Mouse (Mus musculus) midbrain, embryonic 10.5 days (tissue): ENCODE data around the gene Esrrg. TPM values are rescaled to one million over a fixed set of nuclear protein-coding genes. Genes with fewer than 3 reads are reported as not detected.
A peak's percentile ranks its signal among the peaks of the same experiment; 100 is the strongest.

ENCODE experiments used
- DNase-seq: peaks from one replicate; pipeline ENCODE4 v3.0.0-alpha.2; 2017; ENCODE audit warnings: low spot score
- H3K27ac ChIP-seq: fragments of 300-500 bp; sonication (generic); replicated peaks from 2 replicates; pipeline ENCODE4 v1.5.1; 2016; ENCODE audit warnings: mild to moderate bottlenecking
- H3K27me3 ChIP-seq: fragments of 300-500 bp; sonication (generic); 2 replicates; pipeline ENCODE4 v1.6.1; 2016; ENCODE audit warnings: low read depth, mild to moderate bottlenecking; ENCODE audit not compliant: poor library complexity, severe bottlenecking
- H3K36me3 ChIP-seq: fragments of 300-500 bp; sonication (generic); 2 replicates; pipeline ENCODE4 v1.6.1; 2016; ENCODE audit warnings: mild to moderate bottlenecking, moderate library complexity
- H3K4me1 ChIP-seq: fragments of 300-500 bp; sonication (generic); 2 replicates; pipeline ENCODE4 v1.6.1; 2016
- H3K4me3 ChIP-seq: fragments of 300-500 bp; sonication (generic); 2 replicates; pipeline ENCODE4 v1.5.1; 2016; ENCODE audit warnings: mild to moderate bottlenecking, moderate library complexity
- H3K9me3 ChIP-seq: fragments of 300-500 bp; sonication (generic); replicated peaks from 2 replicates; pipeline ENCODE4 v1.6.1; 2016; ENCODE audit warnings: mild to moderate bottlenecking
- WGBS: fragments of 180-500 bp; shearing (Covaris S2); methylation state at CpG from one replicate; pipeline ENCODE4 v1.1.7; 2016; 5-methylcytosine and 5-hydroxymethylcytosine counted together
- polyA plus RNA-seq: library from polyadenylated mRNA; unstranded; fragments of >200 nt; fragmentation: Nextera tagmentation; extraction: Ambion mirVana; gene quantifications from 2 replicates; pipeline ENCODE4 v1.2.1, GENCODE M21; 2016

The Esrrg gene
- polyA plus RNA-seq, 1 experiment from 2014 or later, result 2.0 TPM

- H3K4me1 ChIP-seq, result peaks cover 16% of the 10 kb centered on the region
- H3K4me3 ChIP-seq, result no peak overlapping the region
- WGBS, result 79% methylated on average over 20 of the region's 20 CpGs
- H3K36me3 ChIP-seq, result no peaks in the 10 kb centered on the region
- H3K27me3 ChIP-seq, result peaks cover 5% of the 10 kb centered on the region; the same call in 1 of the 2 replicates
- no peaks in the 10 kb centered on the region for H3K9me3 ChIP-seq
- no peak for DNase-seq
- 0 out of 2 replicates have a peak overlapping the region, but pooled peaks have one; percentile 23 for H3K27ac ChIP-seq
These were observed 367.1 kb downstream of the Esrrg start for GRCm38 (mm10) chr1:187975465-187976352.

DNA sequence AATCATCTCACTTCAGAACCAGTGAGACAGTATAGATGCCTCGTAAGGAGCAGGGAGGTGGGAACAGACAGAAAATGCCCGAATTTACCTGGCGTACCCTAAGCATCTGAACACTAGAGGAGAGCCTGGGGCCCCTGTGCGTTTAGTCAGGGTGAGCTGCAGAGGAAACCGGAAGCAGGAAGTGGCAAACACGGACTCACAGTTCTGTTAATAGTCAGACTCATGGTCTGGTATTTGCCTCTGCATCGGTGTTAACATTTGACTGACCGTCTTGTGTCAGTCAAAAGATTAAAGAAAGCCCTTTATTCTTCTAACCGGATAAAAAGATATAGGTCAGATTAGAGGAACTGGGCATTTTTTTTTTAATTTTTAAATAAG, 367.8 kb downstream of the Esrrg start:
- 89% methylated on average over 9 of the region's 9 CpGs for WGBS
- Histone ChIP-seq H3K9me3 (no peaks in the 10 kb centered on the region), H3K27me3 (peaks cover 5% of the 10 kb centered on the region; the same call in 1 of the 2 replicates), H3K4me3 (no peak overlapping the region), H3K27ac (no peak overlapping the region), H3K4me1 (peaks cover 16% of the 10 kb centered on the region), H3K36me3 (no peaks in the 10 kb centered on the region)
- DNase-seq, result no peak

DNA sequence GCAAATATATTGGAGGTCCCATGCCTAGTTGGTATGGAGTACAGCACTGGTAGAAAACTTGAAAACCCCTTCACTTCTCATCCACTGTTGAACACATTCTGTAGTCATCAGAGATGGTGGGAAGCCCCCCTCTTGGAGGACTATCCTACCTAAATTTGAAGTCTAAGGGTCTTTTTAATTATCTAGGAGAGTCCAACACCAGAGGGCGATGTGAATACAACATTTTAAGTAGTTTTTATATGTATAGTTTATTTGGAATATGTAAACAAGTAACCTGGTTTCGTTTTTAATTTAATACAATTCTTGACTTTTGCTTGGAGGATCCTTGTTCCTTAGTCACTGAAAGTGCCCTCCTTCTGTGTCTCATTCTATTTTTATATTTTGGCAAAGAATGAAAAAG, 372.4 kb downstream of the Esrrg start:
- no peaks in the 10 kb centered on the region for H3K9me3 ChIP-seq
- H3K27ac ChIP-seq, result no peak overlapping the region
- no peak overlapping the region for H3K4me3 ChIP-seq
- no peaks in the 10 kb centered on the region for H3K36me3 ChIP-seq
- peaks cover 21% of the 10 kb centered on the region for H3K4me1 ChIP-seq
- 83% methylated on average over 2 of the region's 2 CpGs for WGBS
- H3K27me3 ChIP-seq, result peaks cover 13% of the 10 kb centered on the region
- no peak for DNase-seq

GRCm38 (mm10) chr1:187983177-187983576, 374.6 kb downstream of the Esrrg start:
- no peak for DNase-seq
- H3K36me3 ChIP-seq, result no peaks in the 10 kb centered on the region
- 0 out of 2 replicates have a peak overlapping the region, but pooled peaks have one; percentile 33 for H3K27ac ChIP-seq
- H3K4me1 ChIP-seq, result peaks cover 20% of the 10 kb centered on the region
- no peaks in the 10 kb centered on the region for H3K9me3 ChIP-seq
- H3K27me3 ChIP-seq, result peaks cover 13% of the 10 kb centered on the region; the same call in 1 of the 2 replicates
- 15% methylated on average over 4 of the region's 4 CpGs for WGBS
- no peak overlapping the region for H3K4me3 ChIP-seq

DNA sequence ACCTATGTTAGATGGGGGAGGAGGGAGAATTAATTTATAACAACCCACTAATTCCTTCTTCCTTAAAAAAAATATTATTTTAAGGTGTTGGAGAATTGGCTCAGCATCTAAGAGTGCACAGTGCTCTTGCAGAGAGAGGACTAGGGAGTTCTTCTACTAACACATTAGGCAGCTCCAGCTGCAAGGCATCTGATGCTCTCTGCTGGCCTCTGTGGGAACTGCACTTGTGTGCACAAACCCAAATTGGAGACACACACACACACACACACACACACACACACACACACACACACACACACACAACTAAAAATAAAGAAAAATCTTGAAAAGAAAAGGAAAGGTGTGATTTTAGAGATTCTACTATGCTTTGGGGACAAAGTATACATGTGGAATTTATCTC, 381.6 kb downstream of the Esrrg start:
- no peaks in the 10 kb centered on the region for H3K36me3 ChIP-seq
- DNase-seq, result no peak
- peaks cover 11% of the 10 kb centered on the region for H3K27me3 ChIP-seq
- no peak overlapping the region for H3K4me3 ChIP-seq
- H3K27ac ChIP-seq, result no peak overlapping the region
- no peaks in the 10 kb centered on the region for H3K9me3 ChIP-seq
- H3K4me1 ChIP-seq, result no peaks in the 10 kb centered on the region

- peaks cover 37% of the 10 kb centered on the region for H3K27me3 ChIP-seq
- DNase-seq, result peak; percentile 77
- no peak overlapping the region for H3K27ac ChIP-seq
- H3K36me3 ChIP-seq, result no peaks in the 10 kb centered on the region
- no peaks in the 10 kb centered on the region for H3K9me3 ChIP-seq
- under 1% methylated on average over 39 of the region's 39 CpGs for WGBS
- H3K4me3 ChIP-seq, result peak overlapping the region; percentile 48
- H3K4me1 ChIP-seq, result peaks cover 7% of the 10 kb centered on the region; the same call in 1 of the 2 replicates
These were observed 389.2 kb downstream of the Esrrg start for GRCm38 (mm10) chr1:187997584-187998338.

GRCm38 (mm10) chr1:187999121-187999520, 390.5 kb downstream of the Esrrg start:
- no peak for DNase-seq
- no peak overlapping the region for H3K4me3 ChIP-seq
- 75% methylated on average over 4 of the region's 4 CpGs for WGBS

GRCm38 (mm10) chr1:188000189-188000588, 391.6 kb downstream of the Esrrg start:
- no peak overlapping the region for H3K4me3 ChIP-seq
- H3K36me3 ChIP-seq, result no peaks in the 10 kb centered on the region
- no peak overlapping the region for H3K27ac ChIP-seq
- no peak for DNase-seq
- 84% methylated on average over 8 of the region's 8 CpGs for WGBS
- peaks cover 7% of the 10 kb centered on the region; the same call in 1 of the 2 replicates for H3K4me1 ChIP-seq
- peaks cover 26% of the 10 kb centered on the region for H3K27me3 ChIP-seq
- no peaks in the 10 kb centered on the region for H3K9me3 ChIP-seq

More at GRCm38 (mm10) chr1:187999121-187999520, 390.5 kb downstream of the Esrrg start:
- H3K4me1 ChIP-seq, result peaks cover 7% of the 10 kb centered on the region; the same call in 1 of the 2 replicates
- peaks cover 36% of the 10 kb centered on the region for H3K27me3 ChIP-seq
- H3K36me3 ChIP-seq, result no peaks in the 10 kb centered on the region
- no peaks in the 10 kb centered on the region for H3K9me3 ChIP-seq
- H3K27ac ChIP-seq, result no peak overlapping the region

GRCm38 (mm10) chr1:188006820-188007491, 398.4 kb downstream of the Esrrg start:
- Histone ChIP-seq H3K27me3 (no peaks in the 10 kb centered on the region), H3K4me1 (0 out of 2 replicates have a peak, but pooled peaks cover 3% of the 10 kb centered on the region), H3K9me3 (no peaks in the 10 kb centered on the region), H3K27ac (no peak overlapping the region), H3K4me3 (no peak overlapping the region), H3K36me3 (no peaks in the 10 kb centered on the region)
- 85% methylated on average over 13 of the region's 13 CpGs for WGBS
- no peak for DNase-seq

DNA sequence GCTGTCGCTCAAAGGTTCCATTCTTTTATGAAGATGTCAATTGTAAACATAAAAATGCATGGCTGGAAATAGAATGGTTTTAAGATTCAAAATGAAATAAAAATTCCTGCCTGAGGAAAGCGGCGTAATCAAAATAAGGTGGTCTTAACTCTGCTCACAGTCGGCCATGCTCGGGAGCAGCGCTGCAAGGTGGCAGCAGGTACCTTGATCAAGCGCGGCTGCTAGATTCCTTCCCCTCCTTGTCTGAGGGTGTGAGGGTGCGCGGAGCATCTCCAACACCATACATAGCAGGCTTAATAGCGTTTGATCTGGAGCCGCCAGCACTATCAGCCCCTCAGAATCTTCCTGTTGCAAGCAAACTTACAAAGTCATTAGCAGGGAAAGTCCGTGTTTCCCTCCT, 399.9 kb downstream of the Esrrg start:
- DNase-seq, result no peak
- no peak overlapping the region for H3K4me3 ChIP-seq
- WGBS, result 74% methylated on average over 13 of the region's 13 CpGs

GRCm38 (mm10) chr1:188009868-188010267, 401.3 kb downstream of the Esrrg start:
- Histone ChIP-seq H3K36me3 (no peaks in the 10 kb centered on the region), H3K9me3 (no peaks in the 10 kb centered on the region), H3K4me1 (peaks cover 6% of the 10 kb centered on the region; the same call in 1 of the 2 replicates), H3K27me3 (no peaks in the 10 kb centered on the region), H3K4me3 (no peak overlapping the region), H3K27ac (no peak overlapping the region)
- WGBS, result 81% methylated on average over 5 of the region's 5 CpGs
- DNase-seq, result no peak

More for the DNA sequence above, 399.9 kb downstream of the Esrrg start:
- H3K27ac ChIP-seq, result no peak overlapping the region
- H3K4me1 ChIP-seq, result 0 out of 2 replicates have a peak, but pooled peaks cover 3% of the 10 kb centered on the region
- no peaks in the 10 kb centered on the region for H3K9me3 ChIP-seq
- no peaks in the 10 kb centered on the region for H3K36me3 ChIP-seq
- no peaks in the 10 kb centered on the region for H3K27me3 ChIP-seq

DNA sequence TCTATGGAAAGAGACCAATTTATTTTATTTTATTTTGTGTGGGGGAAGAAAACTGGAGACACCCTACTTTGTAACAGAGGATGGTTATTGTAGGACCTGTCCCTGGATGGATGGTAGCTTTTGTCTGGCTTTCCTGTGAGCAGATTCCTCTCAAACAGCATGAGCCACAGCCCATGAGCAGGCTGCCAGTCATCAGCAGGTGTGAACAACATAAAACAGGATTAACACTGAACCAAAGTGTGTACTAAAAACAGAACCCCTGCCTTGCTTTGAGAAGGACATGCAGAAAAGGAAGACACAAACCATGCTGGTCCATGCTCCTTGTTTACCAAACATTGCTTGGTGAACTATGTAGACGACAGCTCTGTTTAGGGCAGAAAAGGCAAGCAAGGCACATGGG, 402.3 kb downstream of the Esrrg start:
- peaks cover 6% of the 10 kb centered on the region; the same call in 1 of the 2 replicates for H3K4me1 ChIP-seq

More for the DNA sequence above, 402.3 kb downstream of the Esrrg start:
- Histone ChIP-seq H3K27me3 (no peaks in the 10 kb centered on the region), H3K4me3 (no peak overlapping the region), H3K36me3 (no peaks in the 10 kb centered on the region), H3K9me3 (no peaks in the 10 kb centered on the region), H3K27ac (no peak overlapping the region)
- DNase-seq, result no peak
- 79% methylated on average over 1 of the region's 1 CpGs for WGBS
